Mouse (Mus musculus) kidney, embryonic 15.5 days (tissue): ENCODE data around the gene Tnfrsf11a. TPM values are rescaled to one million over a fixed set of nuclear protein-coding genes. Genes with fewer than 3 reads are reported as not detected.

Experiments used
- ATAC-seq: fragments of 200-750 bp; cut with Nextera tagmentation; replicated peaks from 2 replicates; pipeline ENCODE4 v1.8.0; 2017; ENCODE audit warnings: moderate TSS enrichment; ENCODE audit not compliant: low FRiP score
- H3K27ac ChIP-seq: fragments of 300-500 bp; sonication (generic); 2 replicates; pipeline ENCODE4 v1.5.1; 2015; ENCODE audit warnings: mild to moderate bottlenecking, inconsistent platforms
- H3K27me3 ChIP-seq: fragments of 300-500 bp; sonication (generic); 2 replicates; pipeline ENCODE4 v1.6.1; 2015; ENCODE audit warnings: inconsistent platforms
- H3K36me3 ChIP-seq: fragments of 300-500 bp; sonication (generic); 2 replicates; pipeline ENCODE4 v1.6.1; 2015; ENCODE audit warnings: inconsistent platforms
- H3K4me1 ChIP-seq: fragments of 300-500 bp; sonication (generic); 2 replicates; pipeline ENCODE4 v1.6.1; 2015; ENCODE audit warnings: inconsistent platforms
- H3K4me2 ChIP-seq: fragments of 300-500 bp; sonication (generic); 2 replicates; pipeline ENCODE4 v1.6.1; 2015; ENCODE audit warnings: moderate library complexity, mild to moderate bottlenecking, inconsistent platforms
- H3K4me3 ChIP-seq: fragments of 300-500 bp; sonication (generic); replicated peaks from 2 replicates; pipeline ENCODE4 v1.5.1; 2015; ENCODE audit warnings: mild to moderate bottlenecking, inconsistent platforms
- H3K9ac ChIP-seq: fragments of 300-500 bp; sonication (generic); 2 replicates; pipeline ENCODE4 v1.6.1; 2015; ENCODE audit warnings: mild to moderate bottlenecking, inconsistent platforms
- H3K9me3 ChIP-seq: fragments of 300-500 bp; sonication (generic); replicated peaks from 2 replicates; pipeline ENCODE4 v1.6.1; 2016; ENCODE audit warnings: inconsistent platforms
- WGBS: fragments of 180-500 bp; shearing (Covaris S2); methylation state at CpG from one replicate; pipeline ENCODE4 v1.1.7; 2015; ENCODE audit warnings: mixed read lengths; 5-methylcytosine and 5-hydroxymethylcytosine counted together
- polyA plus RNA-seq: library from polyadenylated mRNA; unstranded; fragments of >200 nt; fragmentation: Nextera tagmentation; extraction: Ambion mirVana; gene quantifications from 2 replicates; pipeline ENCODE4 v1.2.1, GENCODE M21; 2015

Gene Tnfrsf11a
- polyA plus RNA-seq, 1 experiment from 2014 or later: 1.5 TPM

- Histone ChIP-seq H3K9me3 (no peaks in the 10 kb centered on the region), H3K36me3 (no peaks in the 10 kb centered on the region), H3K27me3 (peaks cover 11% of the 10 kb centered on the region), H3K9ac (no peak overlapping the region), H3K4me3 (peak overlapping the region; percentile 25; the same call in 1 of the 2 replicates), H3K4me2 (peak overlapping the region; percentile 58), H3K27ac (no peak overlapping the region), H3K4me1 (peaks cover 19% of the 10 kb centered on the region)
- ATAC-seq: 0 out of 2 replicates have a peak, but pooled peaks have one; percentile 43
- under 1% methylated on average over 12 of the region's 12 CpGs for WGBS
Measured at GRCm38 (mm10) chr1:105843386-105843785, 62.9 kb downstream of the Tnfrsf11a start.

- peak; percentile 70; the same call in 1 of the 2 replicates for ATAC-seq
- Histone ChIP-seq H3K9me3 (no peaks in the 10 kb centered on the region), H3K4me1 (peaks cover 19% of the 10 kb centered on the region), H3K27ac (no peak overlapping the region), H3K4me3 (peak overlapping the region; percentile 25), H3K4me2 (peak overlapping the region; percentile 58), H3K36me3 (no peaks in the 10 kb centered on the region), H3K9ac (no peak overlapping the region), H3K27me3 (peaks cover 11% of the 10 kb centered on the region)
- 12% methylated on average over 2 of the region's 2 CpGs for WGBS
Measured at GRCm38 (mm10) chr1:105843856-105844255, 63.3 kb downstream of the Tnfrsf11a start.

- peak; percentile 69 for ATAC-seq
- Histone ChIP-seq H3K9ac (no peak overlapping the region), H3K27me3 (peaks cover 11% of the 10 kb centered on the region), H3K4me3 (peak overlapping the region; percentile 25), H3K4me1 (peaks cover 19% of the 10 kb centered on the region), H3K4me2 (peak overlapping the region; percentile 58), H3K36me3 (no peaks in the 10 kb centered on the region), H3K27ac (no peak overlapping the region), H3K9me3 (no peaks in the 10 kb centered on the region)
- 4% methylated on average over 28 of the region's 28 CpGs for WGBS
Measured at GRCm38 (mm10) chr1:105844341-105845006, 64.0 kb downstream of the Tnfrsf11a start.

- Histone ChIP-seq H3K27me3 (peaks cover 11% of the 10 kb centered on the region), H3K9ac (no peak overlapping the region), H3K27ac (no peak overlapping the region), H3K4me1 (peaks cover 19% of the 10 kb centered on the region), H3K36me3 (no peaks in the 10 kb centered on the region), H3K4me2 (no peak overlapping the region), H3K9me3 (no peaks in the 10 kb centered on the region), H3K4me3 (no peak overlapping the region)
- 80% methylated on average over 2 of the region's 2 CpGs for WGBS
- no peak for ATAC-seq
Measured at GRCm38 (mm10) chr1:105846431-105846830, 65.9 kb downstream of the Tnfrsf11a start.

GRCm38 (mm10) chr1:105848806-105849205 lies 68.3 kb downstream of the Tnfrsf11a start:
- Histone ChIP-seq H3K36me3 (no peaks in the 10 kb centered on the region), H3K27ac (no peak overlapping the region), H3K9me3 (no peaks in the 10 kb centered on the region), H3K27me3 (peaks cover 11% of the 10 kb centered on the region), H3K4me3 (no peak overlapping the region), H3K9ac (no peak overlapping the region), H3K4me2 (no peak overlapping the region), H3K4me1 (peaks cover 11% of the 10 kb centered on the region)
- ATAC-seq: no peak
- 83% methylated on average over 8 of the region's 8 CpGs for WGBS

GRCm38 (mm10) chr1:105851341-105851740 lies 70.8 kb downstream of the Tnfrsf11a start:
- no peaks in the 10 kb centered on the region for H3K36me3 ChIP-seq
- H3K4me1 ChIP-seq: no peaks in the 10 kb centered on the region
- 79% methylated on average over 2 of the region's 2 CpGs for WGBS

GRCm38 (mm10) chr1:105859740-105860139 lies 79.2 kb downstream of the Tnfrsf11a start:
- H3K9ac ChIP-seq: no peak overlapping the region
- ATAC-seq: no peak
- H3K4me2 ChIP-seq: no peak overlapping the region
- 0 out of 2 replicates have a peak, but pooled peaks cover 2% of the 10 kb centered on the region for H3K4me1 ChIP-seq
- H3K36me3 ChIP-seq: no peaks in the 10 kb centered on the region
- no peak overlapping the region for H3K27ac ChIP-seq
- no peaks in the 10 kb centered on the region for H3K27me3 ChIP-seq
- no peaks in the 10 kb centered on the region for H3K9me3 ChIP-seq
- no peak overlapping the region for H3K4me3 ChIP-seq
- WGBS: 77% methylated on average over 2 of the region's 2 CpGs

More at GRCm38 (mm10) chr1:105851341-105851740, 70.8 kb downstream of the Tnfrsf11a start:
- Histone ChIP-seq H3K9ac (no peak overlapping the region), H3K27me3 (no peaks in the 10 kb centered on the region), H3K4me3 (no peak overlapping the region), H3K9me3 (no peaks in the 10 kb centered on the region), H3K27ac (no peak overlapping the region), H3K4me2 (no peak overlapping the region)
- no peak for ATAC-seq

GRCm38 (mm10) chr1:105876589-105876988 lies 96.1 kb downstream of the Tnfrsf11a start:
- no peaks in the 10 kb centered on the region for H3K36me3 ChIP-seq
- no peak for ATAC-seq
- H3K9ac ChIP-seq: no peak overlapping the region
- H3K27ac ChIP-seq: no peak overlapping the region
- H3K4me2 ChIP-seq: no peak overlapping the region
- no peaks in the 10 kb centered on the region; the same call in 1 of the 2 replicates for H3K27me3 ChIP-seq
- H3K4me1 ChIP-seq: peaks cover 11% of the 10 kb centered on the region
- 89% methylated on average over 6 of the region's 6 CpGs for WGBS
- H3K4me3 ChIP-seq: no peak overlapping the region
- H3K9me3 ChIP-seq: no peaks in the 10 kb centered on the region

GRCm38 (mm10) chr1:105877808-105878207 lies 97.3 kb downstream of the Tnfrsf11a start:
- no peaks in the 10 kb centered on the region; the same call in 1 of the 2 replicates for H3K27me3 ChIP-seq
- H3K36me3 ChIP-seq: no peaks in the 10 kb centered on the region
- H3K9me3 ChIP-seq: no peaks in the 10 kb centered on the region
- no peak overlapping the region for H3K4me2 ChIP-seq
- no peak overlapping the region for H3K27ac ChIP-seq
- ATAC-seq: no peak
- H3K4me3 ChIP-seq: no peak overlapping the region
- WGBS: 83% methylated on average over 5 of the region's 5 CpGs
- peaks cover 11% of the 10 kb centered on the region for H3K4me1 ChIP-seq
- no peak overlapping the region for H3K9ac ChIP-seq

- Histone ChIP-seq H3K36me3 (no peaks in the 10 kb centered on the region), H3K9ac (no peak overlapping the region), H3K4me1 (peaks cover 11% of the 10 kb centered on the region), H3K9me3 (no peaks in the 10 kb centered on the region), H3K27me3 (no peaks in the 10 kb centered on the region; the same call in 1 of the 2 replicates), H3K4me2 (no peak overlapping the region), H3K4me3 (no peak overlapping the region), H3K27ac (no peak overlapping the region)
- no peak for ATAC-seq
- WGBS: 83% methylated on average over 11 of the region's 11 CpGs
Measured at GRCm38 (mm10) chr1:105878416-105878815, 97.9 kb downstream of the Tnfrsf11a start.

GRCm38 (mm10) chr1:105880555-105881304 lies 100.2 kb downstream of the Tnfrsf11a start:
- peak overlapping the region; percentile 57 for H3K4me2 ChIP-seq
- H3K27me3 ChIP-seq: no peaks in the 10 kb centered on the region; the same call in 1 of the 2 replicates
- H3K9me3 ChIP-seq: no peaks in the 10 kb centered on the region
- H3K27ac ChIP-seq: peak overlapping the region; percentile 71
- H3K36me3 ChIP-seq: no peaks in the 10 kb centered on the region
- peaks cover 17% of the 10 kb centered on the region for H3K4me1 ChIP-seq
- H3K4me3 ChIP-seq: peak overlapping the region; percentile 34
- 13% methylated on average over 24 of the region's 25 CpGs for WGBS
- H3K9ac ChIP-seq: no peak overlapping the region
- peak; percentile 84 for ATAC-seq

- peak overlapping the region; percentile 71; the same call in 1 of the 2 replicates for H3K27ac ChIP-seq
- H3K4me3 ChIP-seq: no peak overlapping the region
- no peak for ATAC-seq
- H3K27me3 ChIP-seq: no peaks in the 10 kb centered on the region; the same call in 1 of the 2 replicates
- whole genome bisulfite sequencing: 71% methylated on average over 7 of the region's 7 CpGs
- peak overlapping the region; percentile 57; the same call in 1 of the 2 replicates for H3K4me2 ChIP-seq
- no peak overlapping the region for H3K9ac ChIP-seq
- H3K9me3 ChIP-seq: no peaks in the 10 kb centered on the region
- no peaks in the 10 kb centered on the region for H3K36me3 ChIP-seq
- peaks cover 24% of the 10 kb centered on the region for H3K4me1 ChIP-seq
Measured at GRCm38 (mm10) chr1:105881466-105881865, 100.9 kb downstream of the Tnfrsf11a start.
